Mouse (Mus musculus): ENCODE results near the gene Lyar. TPM values are rescaled to one million over a fixed set of nuclear protein-coding genes. Genes with fewer than 3 reads are reported as not detected.

Gene Lyar
- polyA plus RNA-seq, 1 experiment from 2014 or later, result 37.3 TPM

Other genes with a start within 250 kb of the Lyar start
- 38.7 and 40.6 TPM in 2 replicates for gene Stx18, start 181.7 kb upstream of the Lyar start, polyA plus RNA-seq (2014; fragmentation: Nextera tagmentation; extraction: Ambion mirVana)
- gene Nsg1, start 60.6 kb upstream of the Lyar start, polyA plus RNA-seq (2014; fragmentation: Nextera tagmentation; extraction: Ambion mirVana), result 321 and 367 TPM in 2 replicates
- gene Zbtb49, start within 50 bp of the Lyar start, polyA plus RNA-seq (2014; fragmentation: Nextera tagmentation; extraction: Ambion mirVana), result 20.3 and 22.2 TPM in 2 replicates
- 110 and 112 TPM in 2 replicates for gene Tmem128, start 39.7 kb downstream of the Lyar start, polyA plus RNA-seq (2014; fragmentation: Nextera tagmentation; extraction: Ambion mirVana)
- gene Otop1, start 55.5 kb downstream of the Lyar start, polyA plus RNA-seq (2014; fragmentation: Nextera tagmentation; extraction: Ambion mirVana), result not detected in 2 replicates
- 0.57 and 1.2 TPM in 2 replicates for gene Drd5, start 98.9 kb downstream of the Lyar start, polyA plus RNA-seq (2014; fragmentation: Nextera tagmentation; extraction: Ambion mirVana)

All from neural tube, embryonic 14.5 days (tissue).